Mouse (Mus musculus) A20 (cell line): ENCODE results near the gene Anxa9.
"Not testable (repeated sequence)": the region's sequence is repeated elsewhere in the genome, so short reads cannot be mapped to it uniquely, and the experiment has no call there.

Source experiments
- DNase-seq: peaks from one replicate; pipeline ENCODE4 v3.0.0-alpha.2; 2011; ENCODE audit warnings: low read depth, low spot score

Anxa9 gene

DNA sequence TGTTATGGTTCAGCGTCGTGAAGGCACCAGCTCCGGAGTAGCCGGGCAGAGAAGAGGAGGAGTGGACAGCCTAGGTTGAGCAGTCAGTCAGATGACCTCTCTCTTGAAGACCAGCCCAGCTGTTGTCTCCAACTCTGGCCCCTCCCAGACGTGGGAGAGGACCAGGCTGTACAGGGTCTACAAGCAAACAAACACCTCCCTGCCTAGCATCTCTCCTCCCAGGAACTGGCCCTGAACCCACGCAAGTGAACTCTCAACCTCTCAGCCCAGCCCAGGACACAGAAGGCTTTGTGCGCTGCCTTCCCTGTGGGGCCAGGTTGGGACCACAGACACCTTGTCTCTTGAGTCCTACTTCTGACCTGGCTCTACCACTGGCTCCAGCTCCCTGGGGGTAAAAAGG, at the start of gene Anxa9:
Gene Anxa9 (minus strand): TSS at position 77 of the 400 bp plus-strand sequence.
- no peak for DNase-seq

DNA sequence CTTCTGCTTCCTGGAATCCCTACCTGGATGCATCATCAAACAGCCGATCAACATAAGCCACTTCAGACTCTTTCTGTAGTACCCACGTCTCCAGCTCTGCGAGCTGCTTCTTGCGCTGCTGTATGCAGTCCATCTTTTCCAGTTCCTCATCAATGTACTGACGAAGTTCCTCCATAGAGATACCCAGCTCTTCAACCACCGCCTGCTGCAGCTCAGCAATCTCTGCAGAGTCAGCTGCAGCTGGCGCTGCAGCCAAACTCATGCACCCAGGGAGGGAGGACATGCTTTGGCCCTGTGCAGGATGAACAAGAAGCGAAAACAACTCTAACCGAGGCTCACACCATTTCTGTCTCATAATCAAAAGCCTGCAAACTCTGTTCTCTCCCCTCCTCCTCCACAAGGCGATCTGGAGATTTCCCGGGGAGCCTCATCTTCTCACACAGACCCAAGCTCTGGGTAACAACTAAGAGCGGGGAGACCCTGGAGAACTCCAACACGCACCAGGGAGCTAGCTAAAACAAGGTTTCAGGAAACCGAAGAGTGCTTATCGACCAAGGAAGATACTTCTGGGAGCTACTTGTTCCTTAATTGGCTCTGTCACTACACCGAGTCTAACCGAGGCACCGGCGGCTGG, 49.1 kb upstream of the Anxa9 start:
- not testable (repeated sequence) for DNase-seq

DNA sequence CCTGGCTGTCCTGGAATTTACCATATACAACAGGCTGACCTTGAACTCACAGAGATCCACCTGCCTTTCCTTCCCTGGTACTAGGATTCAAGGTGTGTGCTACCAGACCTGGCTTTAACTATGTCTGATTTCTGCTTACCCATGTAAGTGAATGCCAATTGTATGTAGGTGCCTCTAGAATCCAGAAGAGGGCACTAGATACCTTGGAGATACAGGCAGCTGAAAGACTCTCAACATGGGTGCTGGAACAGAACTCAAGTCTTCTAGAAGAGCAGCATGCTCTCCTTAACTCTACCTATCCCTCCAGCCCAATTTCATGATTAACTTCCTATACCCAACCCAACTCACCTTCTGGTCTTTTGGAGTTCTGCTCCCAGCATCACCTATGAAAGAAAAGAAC, 42.5 kb upstream of the Anxa9 start:
- DNase-seq = peak; percentile 64

DNA sequence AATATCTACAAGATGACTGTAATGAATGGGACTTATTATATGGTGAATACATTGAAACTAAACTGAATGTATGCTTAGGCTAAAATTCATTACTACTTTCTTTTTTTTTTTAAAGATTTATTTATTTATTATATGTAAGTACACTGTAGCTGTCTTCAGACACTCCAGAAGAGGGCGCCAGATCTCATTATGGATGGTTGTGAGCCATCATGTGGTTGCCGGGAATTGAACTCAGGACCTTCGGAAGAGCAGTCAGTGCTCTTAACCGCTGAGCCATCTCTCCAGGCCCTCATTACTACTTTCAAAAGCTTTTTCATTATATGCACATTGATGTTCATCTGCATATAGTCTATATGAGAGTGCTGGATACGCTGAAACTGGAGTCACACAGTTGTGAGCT, 41.4 kb upstream of the Anxa9 start:
- not testable (repeated sequence) for DNase-seq

DNA sequence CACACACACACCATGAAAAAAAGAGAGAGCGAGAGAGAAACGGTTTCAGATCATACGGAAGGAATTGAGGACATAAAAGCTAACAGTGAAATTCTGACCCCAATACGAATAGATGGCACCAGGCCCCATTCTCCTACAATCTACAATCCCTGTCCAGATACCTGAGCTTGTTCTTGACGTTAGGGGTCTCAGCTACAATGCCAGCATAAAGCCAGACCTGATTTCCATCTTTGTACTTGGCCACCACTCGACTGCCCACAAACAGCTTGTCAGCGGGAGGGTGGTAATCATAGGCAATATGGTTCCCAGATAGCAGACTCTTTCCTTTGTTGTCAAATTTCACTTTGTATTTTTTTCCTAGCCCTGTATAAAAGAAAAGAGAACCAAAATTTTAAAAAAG, 39.5 kb upstream of the Anxa9 start:
- no peak for DNase-seq

DNA sequence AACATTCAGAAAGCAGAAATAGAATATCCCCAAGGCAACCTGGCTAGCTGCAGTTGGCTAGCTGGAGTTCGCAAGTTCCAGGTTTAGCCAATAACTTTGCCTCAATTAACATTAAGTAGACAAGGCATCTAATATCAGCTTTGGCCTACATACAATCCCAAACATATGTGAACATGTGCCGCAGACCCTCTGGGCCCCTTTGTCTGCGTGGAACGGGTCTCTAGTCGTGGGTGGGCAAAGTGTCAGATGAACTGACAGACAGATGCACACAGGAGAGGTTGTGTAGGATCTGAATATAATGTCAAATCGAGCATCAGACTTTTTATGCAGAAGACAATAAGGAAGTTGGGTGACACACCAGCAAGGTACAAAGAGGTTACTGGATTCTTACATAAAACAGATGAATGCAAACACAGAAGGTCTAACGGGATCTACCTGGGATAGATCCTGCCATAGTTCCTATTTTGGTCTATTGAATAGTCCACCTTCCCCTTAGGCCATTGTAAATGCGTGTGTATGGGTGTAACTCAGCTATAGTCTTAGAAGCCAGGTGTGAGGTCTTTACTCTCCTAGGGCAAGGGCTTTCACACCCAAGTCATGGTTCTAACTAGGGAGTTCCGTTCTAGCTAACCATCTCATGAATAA, 36.5 kb upstream of the Anxa9 start:
- DNase-seq = not testable (repeated sequence)

DNA sequence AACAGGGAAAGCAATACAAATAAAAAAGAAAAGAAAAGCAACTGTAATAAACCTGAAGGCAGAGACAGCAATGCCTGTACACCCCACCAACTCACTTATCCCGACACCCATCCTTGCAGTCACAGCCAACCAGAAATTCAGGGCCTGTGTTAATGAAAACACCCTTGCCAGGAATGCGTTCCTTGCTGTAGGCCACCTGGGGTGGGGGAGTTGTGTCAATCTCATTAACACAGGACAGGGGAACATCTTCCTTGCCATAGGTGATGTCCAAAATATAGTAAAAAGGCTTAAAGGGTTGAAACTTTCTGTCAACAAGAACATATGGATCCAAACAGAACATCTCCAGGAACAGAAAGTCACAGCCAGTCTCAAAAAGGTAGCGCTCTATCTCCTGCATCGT, 31.3 kb upstream of the Anxa9 start:
- no peak for DNase-seq

DNA sequence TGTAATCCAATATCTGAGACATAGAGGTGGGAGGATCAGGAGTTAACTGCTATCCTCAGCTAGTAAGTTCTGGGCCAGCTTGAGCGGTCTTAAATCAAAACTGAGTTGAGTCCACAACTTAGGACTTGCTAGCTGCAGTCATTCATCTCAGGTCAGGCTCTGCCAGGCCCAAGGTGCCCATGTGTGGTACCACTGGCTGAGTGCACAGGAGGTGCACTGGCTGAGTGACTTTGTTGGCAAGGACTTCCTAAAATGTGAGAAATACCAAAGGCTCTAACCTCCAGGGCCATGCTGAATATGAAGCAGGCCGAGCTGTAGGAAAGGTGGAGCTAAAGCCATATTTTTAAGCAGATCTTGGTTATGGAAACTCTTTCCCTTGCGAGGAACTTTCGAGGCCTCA, 30.4 kb upstream of the Anxa9 start:
- DNase-seq = no peak

DNA sequence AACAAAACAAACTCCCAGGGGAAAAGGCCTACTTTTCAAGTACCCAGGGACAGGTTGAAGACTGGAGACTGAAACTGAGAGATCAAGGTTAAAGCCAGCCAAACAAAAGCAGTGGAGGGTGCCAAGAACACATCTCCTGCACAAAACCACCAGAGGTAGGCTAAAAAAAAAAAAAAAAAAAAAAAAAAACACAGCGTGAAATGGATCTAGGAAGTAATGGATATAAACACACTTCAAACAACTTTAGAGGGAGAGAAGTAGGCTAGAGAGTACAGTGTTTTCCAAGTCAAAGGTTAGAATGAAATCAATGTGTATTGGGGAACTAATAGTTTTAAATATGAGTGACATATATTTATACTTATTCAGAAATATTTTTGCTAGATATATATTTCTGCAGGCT, 24.6 kb upstream of the Anxa9 start:
- no peak for DNase-seq

DNA sequence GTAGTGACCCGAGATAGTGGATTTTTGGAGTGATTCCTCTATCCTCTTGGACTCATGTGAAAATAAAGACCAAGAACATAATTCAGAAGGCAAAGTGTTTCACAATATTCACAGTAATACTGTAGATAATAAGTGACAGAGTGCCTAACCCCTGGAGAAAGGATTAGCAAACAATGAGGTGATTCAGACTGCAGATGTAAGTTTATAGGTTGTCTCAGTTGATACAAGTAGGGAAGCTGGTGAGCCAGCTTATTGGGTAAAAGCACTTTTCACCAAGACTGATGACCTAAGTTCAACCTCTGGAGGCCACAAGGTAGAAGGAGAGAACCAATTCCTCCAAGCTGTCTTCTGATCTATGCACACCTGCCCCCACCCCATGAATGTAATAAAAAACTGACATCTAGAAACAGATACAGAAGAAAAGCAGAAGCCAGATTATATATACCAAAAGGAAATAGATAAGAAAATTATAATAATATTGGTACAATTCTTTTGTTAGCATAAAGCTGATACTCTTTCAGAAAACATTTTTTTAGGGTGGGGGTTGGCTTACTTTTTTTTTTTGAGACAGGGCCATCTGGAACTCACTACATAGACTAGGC, 21.9 kb upstream of the Anxa9 start:
- no peak for DNase-seq

DNA sequence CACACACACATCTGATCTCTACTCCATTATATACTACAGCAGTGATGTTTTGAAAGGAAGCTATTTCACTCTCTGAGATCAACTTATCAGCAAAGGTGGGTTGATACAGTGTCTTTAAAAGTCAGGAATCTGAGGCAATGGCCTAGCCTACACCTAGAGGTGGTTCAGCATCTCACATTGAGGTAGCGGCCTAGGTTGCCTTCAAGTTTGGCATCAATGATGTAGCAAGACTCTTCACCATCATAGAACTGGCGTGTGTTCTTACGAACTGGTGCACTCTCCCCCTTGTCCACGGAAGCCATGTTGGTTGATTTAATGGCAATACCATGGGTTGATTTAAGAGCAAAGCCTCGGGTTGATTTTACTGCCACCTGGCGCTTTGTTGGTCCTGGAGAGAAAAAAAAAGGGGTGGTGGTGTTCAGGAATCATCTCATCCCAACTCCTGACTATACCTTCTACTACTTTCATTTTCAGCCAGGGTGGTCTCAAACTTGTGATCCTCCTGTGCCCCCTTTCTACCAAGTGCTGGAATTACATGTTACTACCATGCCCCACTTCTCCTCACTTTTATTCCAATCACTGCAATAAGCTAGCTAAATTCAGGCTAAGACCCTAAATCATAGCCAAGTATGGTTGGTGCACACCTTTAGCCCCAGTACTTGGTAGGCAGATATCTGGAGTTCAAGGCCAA, 17.6 kb upstream of the Anxa9 start:
- DNase-seq = no peak

DNA sequence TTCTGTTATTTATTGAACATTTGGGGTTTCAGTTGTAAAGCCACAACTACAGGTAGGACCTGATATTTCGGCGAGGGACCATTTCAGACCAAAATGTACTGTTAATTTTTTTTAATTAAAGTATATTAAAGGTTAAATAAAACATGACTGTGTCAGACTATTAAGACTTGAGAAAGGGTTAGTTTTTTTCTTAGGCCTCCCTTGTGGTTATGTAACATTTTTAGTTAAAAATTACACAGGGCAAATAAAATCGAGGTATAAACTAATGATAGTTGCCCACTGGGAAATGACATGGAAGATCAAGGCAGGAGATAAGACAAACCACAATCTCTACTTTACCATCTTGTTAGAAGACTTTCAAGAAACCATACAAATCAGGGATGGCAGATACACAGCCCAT, 16.5 kb upstream of the Anxa9 start:
- no peak for DNase-seq

DNA sequence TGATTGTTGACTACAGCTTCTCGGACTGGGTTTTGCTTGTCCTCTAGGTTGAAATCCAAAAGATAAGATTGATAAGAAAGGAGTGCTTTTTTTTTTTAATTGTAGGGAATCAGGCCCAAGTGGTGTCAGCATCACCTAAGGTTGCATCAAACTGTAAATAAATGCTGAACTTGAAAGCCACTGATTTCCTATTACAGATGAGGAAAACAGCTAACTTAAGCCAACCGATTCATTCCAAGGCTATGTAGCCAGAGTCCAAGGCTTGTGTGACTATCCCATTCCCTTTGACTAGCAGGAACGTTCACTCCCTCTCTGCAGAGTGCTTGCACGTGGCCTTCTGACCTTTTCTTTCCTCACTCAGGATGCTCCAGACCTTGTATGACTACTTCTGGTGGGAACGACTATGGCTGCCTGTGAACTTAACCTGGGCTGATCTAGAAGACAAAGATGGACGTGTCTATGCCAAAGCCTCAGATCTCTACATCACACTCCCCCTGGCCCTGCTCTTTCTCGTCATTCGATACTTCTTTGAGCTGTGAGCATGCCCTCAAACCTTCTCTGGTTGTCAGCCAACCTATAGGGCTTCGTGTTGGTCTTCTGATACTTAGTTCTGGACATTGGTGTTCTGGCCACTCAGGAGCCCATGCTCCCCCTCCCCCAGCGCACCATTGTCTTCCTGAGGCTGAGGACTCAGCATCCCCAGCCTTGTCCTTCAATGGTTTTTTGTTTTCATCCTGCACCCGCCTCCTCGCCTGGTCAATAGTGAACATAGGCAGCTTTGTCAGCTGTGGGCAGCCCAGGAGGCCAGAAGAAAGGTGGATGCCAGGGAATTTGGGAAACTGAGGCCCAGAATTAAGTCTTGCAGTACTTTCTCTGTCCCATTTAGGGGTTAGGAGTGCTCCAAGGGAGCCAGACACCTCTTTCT, 13.0 kb upstream of the Anxa9 start:
- no peak for DNase-seq

DNA sequence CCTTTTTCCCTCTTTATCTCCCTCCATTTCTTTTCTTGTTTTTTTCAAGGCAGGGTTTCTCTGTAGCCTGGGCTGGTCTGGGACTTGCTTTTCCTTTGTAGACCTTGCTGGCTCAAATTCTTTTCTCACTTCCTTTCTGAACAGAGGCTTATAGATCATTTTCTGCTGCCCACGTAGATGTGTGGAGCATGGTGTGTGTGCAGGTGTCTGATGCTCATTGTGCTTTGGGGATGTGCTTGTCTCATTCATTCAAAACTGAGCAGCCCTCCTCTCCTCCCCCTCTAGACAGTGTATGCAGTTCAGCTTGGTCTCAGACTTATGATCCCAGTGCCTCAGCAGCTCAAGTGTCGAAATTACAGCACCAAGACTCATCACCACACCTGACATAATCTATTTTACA, 12.1 kb upstream of the Anxa9 start:
- DNase-seq = peak; percentile 65

DNA sequence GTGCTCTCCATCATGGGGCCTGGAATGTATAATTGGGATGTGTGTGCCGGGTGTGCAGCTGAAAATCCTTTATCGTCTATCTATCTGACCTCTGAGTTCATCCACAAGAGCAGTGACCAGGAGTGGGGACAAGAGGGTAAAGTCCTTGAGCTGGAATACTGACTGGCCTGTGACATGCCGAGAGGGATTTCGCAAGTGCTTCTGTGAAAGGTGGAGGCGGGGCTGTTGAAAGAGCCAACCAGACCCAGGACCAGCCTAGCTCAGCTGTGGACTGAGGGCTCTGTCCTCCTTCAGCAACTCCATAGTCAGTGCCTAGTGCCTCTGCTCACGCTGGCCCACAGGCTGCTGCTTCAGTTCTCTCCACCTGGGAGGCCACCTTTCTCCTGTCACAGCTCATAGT, 11.6 kb upstream of the Anxa9 start:
- DNase-seq = no peak

DNA sequence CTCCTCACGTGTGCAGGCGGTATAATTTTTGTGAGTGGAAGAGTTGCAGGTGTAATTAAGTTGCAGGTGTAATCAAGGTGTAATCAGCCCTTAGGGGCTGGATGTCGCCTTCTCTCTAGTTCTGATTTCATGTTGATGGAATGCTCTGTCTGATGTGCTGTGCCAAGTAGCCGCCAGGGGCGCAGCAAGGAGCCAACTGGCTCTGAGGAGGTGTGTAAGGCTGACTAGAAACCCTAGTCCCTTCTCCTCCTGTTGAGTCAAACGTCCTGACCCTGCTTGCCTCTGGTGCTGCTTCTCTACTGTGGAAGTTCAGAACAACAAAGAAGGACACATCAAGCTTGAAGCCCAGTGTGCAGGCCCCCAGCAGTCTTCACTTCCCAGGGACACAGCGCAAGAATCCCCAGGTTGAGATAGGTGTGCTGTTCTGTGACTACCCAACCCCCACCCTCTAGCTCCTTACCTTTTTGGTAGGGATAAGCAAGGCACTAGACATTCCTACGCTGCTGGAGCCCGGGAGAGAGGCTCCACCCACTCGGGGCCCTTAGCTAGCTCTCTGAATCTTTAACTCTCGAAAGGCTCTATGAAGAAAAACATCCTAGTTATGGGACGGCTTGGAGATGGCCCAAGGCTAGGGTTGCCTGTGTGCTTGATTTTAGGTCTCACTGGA, 10.6 kb upstream of the Anxa9 start:
- DNase-seq = peak; percentile 80

DNA sequence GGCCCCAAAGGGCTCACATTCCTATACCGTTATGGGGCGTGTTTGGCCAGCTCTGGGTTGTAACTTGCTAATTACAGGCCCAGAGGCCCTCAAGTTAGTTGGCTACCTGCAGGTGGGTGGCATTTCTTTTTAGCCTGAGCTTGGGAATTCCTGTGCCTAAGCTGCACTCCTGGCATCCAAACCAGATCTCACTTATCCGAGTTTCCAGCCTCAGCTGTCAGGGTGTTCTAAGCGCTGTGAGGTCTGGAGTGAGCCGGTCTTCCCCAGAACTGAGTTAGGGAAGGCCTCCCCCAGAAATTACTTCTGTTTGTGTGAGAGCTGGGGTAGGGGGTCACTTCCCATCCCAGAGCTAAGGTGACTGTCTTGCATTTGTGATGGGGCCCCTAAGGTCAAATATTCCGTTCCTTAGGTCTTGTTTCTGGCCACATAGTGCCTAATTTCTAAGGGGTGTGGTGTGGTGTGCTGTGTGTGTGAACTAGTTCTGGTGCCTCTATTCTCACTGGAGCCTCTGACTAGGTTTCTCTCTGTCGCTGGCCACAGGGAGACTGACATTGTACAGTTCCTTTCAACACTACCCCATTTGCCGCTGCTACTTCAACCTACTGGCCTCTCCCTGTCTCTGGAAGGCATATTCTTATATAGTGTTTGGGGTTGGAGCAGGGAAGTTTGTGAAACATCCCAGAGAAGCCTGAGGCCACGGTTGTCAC, 9.0 kb upstream of the Anxa9 start:
- DNase-seq = no peak

DNA sequence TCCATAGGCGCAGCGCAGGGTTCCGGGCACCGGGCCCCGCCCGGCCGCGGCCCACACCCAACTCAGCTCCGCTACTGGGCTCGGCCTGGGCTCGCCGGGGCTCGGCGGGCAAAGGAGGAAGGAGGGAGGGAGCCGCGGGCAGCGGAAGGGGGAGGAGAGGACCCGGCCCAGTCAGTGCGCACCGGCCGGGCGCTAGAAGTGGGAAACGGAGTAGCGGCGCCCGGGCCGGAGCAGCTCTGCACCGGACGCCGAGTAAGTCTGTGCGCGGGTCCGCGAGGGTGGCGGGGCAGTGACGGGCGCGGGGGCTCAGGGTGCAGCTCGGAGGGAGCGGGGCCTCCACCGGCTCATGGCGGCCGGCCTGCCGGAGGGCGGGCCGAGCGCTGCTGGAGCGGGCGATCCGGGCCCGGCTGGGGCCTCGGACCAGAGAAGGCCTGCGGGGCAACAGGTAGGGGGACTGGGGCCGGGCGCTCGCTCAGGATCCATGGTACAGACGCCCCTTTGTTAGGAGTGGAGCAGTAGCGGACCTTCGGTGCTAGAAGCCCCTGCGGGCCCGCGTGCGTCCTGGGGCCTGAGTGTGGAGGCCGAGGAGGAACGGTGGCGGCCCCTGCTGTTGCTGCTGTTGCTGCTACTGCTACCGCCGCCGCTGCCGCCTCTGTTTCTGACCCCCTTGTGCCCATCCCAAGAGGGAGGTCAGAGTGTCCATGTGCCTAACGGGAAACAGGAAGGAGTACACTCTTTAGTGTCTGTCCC, 8.3 kb upstream of the Anxa9 start:
- DNase-seq = peak; percentile 93

DNA sequence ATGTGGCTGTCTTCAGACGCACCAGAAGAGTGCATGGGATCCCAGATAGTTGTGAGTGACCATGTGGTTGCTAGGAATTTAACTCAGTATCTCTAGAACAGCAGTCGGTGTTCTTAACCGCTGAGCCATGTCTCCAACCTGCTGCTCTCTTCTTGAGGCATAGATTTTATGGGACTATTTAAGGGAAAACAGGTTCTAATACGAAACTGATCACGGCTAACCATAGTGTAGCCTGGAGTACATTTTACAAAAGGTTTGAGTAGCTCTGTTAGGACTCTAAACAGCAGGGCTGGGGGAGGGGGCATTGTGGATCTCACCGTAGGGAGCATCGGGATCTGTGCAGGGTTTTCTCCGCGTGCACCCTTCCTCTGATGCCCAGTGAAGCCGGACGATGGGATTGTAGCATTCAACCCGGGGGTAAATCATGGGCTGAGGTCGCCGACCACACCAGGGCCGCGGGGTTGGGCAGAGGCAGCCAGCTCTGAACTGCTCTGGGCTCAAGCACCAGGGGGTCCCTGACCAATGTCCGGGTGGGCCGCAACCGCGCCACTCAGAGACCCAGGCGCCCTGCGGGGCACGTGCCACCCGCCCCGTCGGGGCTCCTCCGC, 7.6 kb upstream of the Anxa9 start, which contains the start of gene Cers2:
Gene Cers2 (plus strand): TSS at position 306 of the 608 bp plus-strand sequence.
- DNase-seq = peak; percentile 69
